Mouse (Mus musculus): ENCODE measurements at regions not wholly inside any gene's neighbourhood (a gene's known extent, or its start where the extent isn't known, plus 50 kb on each side); places are given as distances from the start of the nearest gene placed in this dataset.

DNA sequence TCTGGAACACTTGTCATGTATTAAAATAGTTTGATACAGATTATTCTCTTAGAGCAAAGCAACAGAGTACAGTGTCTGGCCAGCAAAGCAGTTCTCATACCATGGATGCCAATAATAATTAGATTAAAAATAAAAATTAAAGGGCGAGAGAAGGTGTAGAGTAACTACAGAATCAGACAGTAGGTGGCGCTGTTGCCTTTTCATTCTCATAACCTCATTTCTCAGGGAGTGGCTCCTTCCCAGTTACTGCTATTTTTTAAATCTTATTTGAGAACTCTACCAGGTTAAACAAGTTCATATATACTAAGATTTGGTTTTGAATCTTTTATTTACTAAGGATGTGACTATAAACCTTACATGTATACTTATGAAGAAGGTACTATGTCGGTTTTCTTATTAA lies 163.3 kb upstream of the Fbxo33 start:
- TF ChIP-seq CTCF (IDR thresholded peaks at IDR 0.05; ENCODE audit: low read depth) = peak; percentile 59
- no peak for TF ChIP-seq EP300 (IDR thresholded peaks at IDR 0.05; ENCODE audit: low read depth)

Measured in heart, postnatal 0 days (tissue).